Mouse (Mus musculus) heart, postnatal 0 days (tissue): ENCODE results near the gene Nelfe. TPM values are rescaled to one million over a fixed set of nuclear protein-coding genes. Genes with fewer than 3 reads are reported as not detected.
"Not testable (repeated sequence)": the region's sequence is repeated elsewhere in the genome, so short reads cannot be mapped to it uniquely, and the experiment has no call there.

ENCODE experiments used
- ATAC-seq: fragments of 200-750 bp; cut with Nextera tagmentation; 2 replicates; pipeline ENCODE4 v1.8.0; 2017; ENCODE audit warnings: low read depth, moderate number of reproducible peaks, moderate library complexity; ENCODE audit not compliant: insufficient read depth
- DNase-seq: peaks from one replicate; pipeline ENCODE4 v3.0.0-alpha.2; 2016; ENCODE audit warnings: low spot score
- H3K27ac ChIP-seq: fragments of 300-500 bp; sonication (generic); 2 replicates; pipeline ENCODE4 v1.5.1; 2014; ENCODE audit warnings: low read depth, mild to moderate bottlenecking
- H3K27me3 ChIP-seq: fragments of 300-500 bp; sonication (generic); 2 replicates; pipeline ENCODE4 v1.6.1; 2014; ENCODE audit warnings: low read length, mixed read lengths; ENCODE audit not compliant: control insufficient read depth, insufficient read depth
- H3K36me3 ChIP-seq: fragments of 300-500 bp; sonication (generic); replicated peaks from 2 replicates; pipeline ENCODE4 v1.6.1; 2014; ENCODE audit warnings: low read length, mixed read lengths; ENCODE audit not compliant: control insufficient read depth, insufficient read depth
- H3K4me1 ChIP-seq: fragments of 300-500 bp; sonication (generic); 2 replicates; pipeline ENCODE4 v1.6.1; 2014; ENCODE audit warnings: antibody characterized with exemption; ENCODE audit not compliant: control insufficient read depth, insufficient read depth
- H3K4me2 ChIP-seq: fragments of 300-500 bp; sonication (generic); 2 replicates; pipeline ENCODE4 v1.6.1; 2014; ENCODE audit warnings: low read depth, mild to moderate bottlenecking, low read length, moderate library complexity
- H3K4me3 ChIP-seq: fragments of 300-500 bp; sonication (generic); 2 replicates; pipeline ENCODE4 v1.5.1; 2014; ENCODE audit warnings: low read depth, low read length
- H3K9ac ChIP-seq: fragments of 300-500 bp; sonication (generic); replicated peaks from 2 replicates; pipeline ENCODE4 v1.6.1; 2014; ENCODE audit warnings: low read depth, low read length, mixed read lengths
- H3K9me3 ChIP-seq: fragments of 300-500 bp; sonication (generic); replicated peaks from 2 replicates; pipeline ENCODE4 v1.6.1; 2016; ENCODE audit warnings: low read length; ENCODE audit not compliant: control insufficient read depth
- CTCF ChIP-seq: IDR thresholded peaks from 2 replicates; pipeline ENCODE4 v1.5.1; 2016; ENCODE audit warnings: antibody characterized with exemption, control low read depth, low read depth
- EP300 ChIP-seq: IDR thresholded peaks from 2 replicates; pipeline ENCODE4 v1.6.1; 2016; ENCODE audit warnings: antibody characterized with exemption, low read depth
- whole genome bisulfite sequencing: fragments of 180-500 bp; shearing (Covaris S2); extraction: QIAGEN DNeasy Blood & Tissue Kit; methylation state at CpG from one replicate; pipeline ENCODE4 v1.1.7; 2014; 5-methylcytosine and 5-hydroxymethylcytosine counted together
- polyA plus RNA-seq: library from polyadenylated mRNA; unstranded; fragments of >200 nt; fragmentation: Nextera tagmentation; extraction: Ambion mirVana; gene quantifications from 2 replicates; pipeline ENCODE4 v1.2.1, GENCODE M21; 2015
- total RNA-seq: library from RNA; depleted of rRNA; stranded (reverse); fragments of >200 nt; gene quantifications from 2 replicates; pipeline ENCODE4 v1.2.3, GENCODE M21; 2014; ENCODE audit warnings: low replicate concordance

Nelfe gene
- total and polyA plus RNA-seq, 2 experiments from 2014 or later = 36.3 to 39.8 TPM

DNA sequence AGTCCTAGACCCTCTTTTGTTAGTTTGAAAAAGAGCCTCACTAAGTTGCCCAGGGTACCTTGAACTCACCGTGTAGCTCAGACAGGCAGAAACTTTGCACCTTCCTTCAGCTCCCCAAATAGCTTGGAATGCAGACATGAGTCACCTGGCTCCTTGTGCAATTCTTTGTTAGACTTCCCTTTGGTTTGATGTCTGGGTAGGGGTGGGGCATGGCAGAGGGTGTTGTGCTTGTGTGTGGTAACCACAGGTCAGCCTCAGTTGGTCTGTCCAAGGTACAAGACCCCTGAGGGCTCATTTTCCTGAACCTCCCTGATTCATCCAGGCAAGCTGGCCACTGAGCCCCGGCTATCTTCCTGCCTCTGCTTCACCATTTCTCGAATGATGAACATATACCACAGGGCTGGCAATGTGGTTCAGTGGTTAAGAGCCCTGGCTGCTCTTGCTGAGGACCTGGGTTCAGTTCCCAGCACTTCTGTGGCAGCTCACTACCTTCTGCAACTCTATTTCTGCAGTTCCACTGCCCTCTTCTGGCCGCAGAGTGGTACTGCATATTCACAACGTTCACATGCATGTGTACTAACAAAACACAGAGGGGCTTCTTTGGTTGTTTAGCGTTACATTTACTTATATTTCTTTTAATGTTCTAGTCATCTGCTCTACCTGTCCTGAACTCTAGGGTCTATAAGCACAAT is 45.2 kb upstream of the Nelfe start:
- WGBS = 66% methylated on average over 6 of the region's 6 CpGs

DNA sequence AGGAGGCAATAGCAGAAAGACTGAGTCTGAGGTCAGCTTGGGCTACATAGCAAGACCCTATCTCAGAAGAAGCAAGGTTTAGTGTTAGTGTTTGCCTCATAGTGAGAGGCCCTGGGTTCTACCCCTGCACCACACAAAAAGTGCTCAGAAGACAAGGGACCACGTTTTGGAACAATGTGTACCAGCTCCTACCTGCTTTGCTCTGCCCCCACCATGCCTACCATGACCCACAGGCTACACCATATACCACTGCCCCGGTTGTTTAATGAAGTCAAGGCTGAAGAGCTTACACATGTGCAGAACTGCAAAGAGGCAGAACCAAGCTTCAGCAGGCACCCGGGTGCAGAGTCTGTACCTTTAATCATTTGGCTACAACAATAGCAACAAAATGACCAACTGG is 43.0 kb upstream of the Nelfe start:
- ATAC-seq = no peak
- Histone ChIP-seq H3K27me3 (no peaks in the 10 kb centered on the region), H3K4me2 (no peak overlapping the region), H3K9me3 (peaks cover 7% of the 10 kb centered on the region; the same call in 1 of the 2 replicates), H3K27ac (no peak overlapping the region), H3K9ac (no peak overlapping the region), H3K36me3 (no peaks in the 10 kb centered on the region), H3K4me1 (no peaks in the 10 kb centered on the region), H3K4me3 (no peak overlapping the region)
- TF ChIP-seq CTCF = no peak
- no peak for TF ChIP-seq EP300
- DNase-seq = no peak
- WGBS = 54% methylated on average over 3 of the region's 3 CpGs

More for the DNA sequence above, 45.2 kb upstream of the Nelfe start:
- TF ChIP-seq EP300 (no peak), CTCF (no peak)
- Histone ChIP-seq H3K4me2 (no peak overlapping the region), H3K27ac (no peak overlapping the region), H3K9ac (no peak overlapping the region), H3K4me1 (no peaks in the 10 kb centered on the region), H3K4me3 (no peak overlapping the region), H3K36me3 (no peaks in the 10 kb centered on the region), H3K27me3 (no peaks in the 10 kb centered on the region), H3K9me3 (peaks cover 7% of the 10 kb centered on the region; the same call in 1 of the 2 replicates)
- DNase-seq (no peak), ATAC-seq (no peak)

DNA sequence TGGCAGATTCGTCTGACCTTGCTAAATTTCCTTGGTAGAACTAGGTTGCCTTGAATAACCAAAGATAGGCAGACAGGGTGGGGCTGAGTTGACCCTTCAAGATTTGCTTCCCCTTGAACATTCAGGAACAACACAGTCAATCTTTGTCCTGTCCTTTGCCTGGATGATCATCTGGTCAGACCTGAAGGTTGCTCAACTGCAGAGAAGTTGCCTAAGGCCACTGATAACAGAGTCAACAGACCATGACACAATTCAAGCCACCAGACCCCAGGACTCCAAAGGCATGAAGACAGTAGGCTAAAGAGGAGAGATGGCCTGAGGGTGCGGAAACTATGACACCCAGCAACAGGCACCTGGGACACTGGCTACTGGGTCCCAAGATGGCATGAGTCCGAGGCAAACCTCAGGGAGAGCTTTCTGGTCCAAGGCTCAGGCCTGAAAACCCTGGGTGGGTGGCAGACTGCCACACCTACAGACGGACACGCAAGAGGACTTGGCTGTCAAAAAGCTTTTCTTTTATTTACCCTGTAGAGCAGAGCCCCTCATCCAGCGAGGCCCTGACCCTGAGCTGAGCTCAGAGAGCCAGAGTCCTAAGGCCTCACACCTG is 41.5 kb upstream of the Nelfe start:
- 72% methylated on average over 6 of the region's 6 CpGs for WGBS
- DNase-seq = no peak
- no peak for ATAC-seq

DNA sequence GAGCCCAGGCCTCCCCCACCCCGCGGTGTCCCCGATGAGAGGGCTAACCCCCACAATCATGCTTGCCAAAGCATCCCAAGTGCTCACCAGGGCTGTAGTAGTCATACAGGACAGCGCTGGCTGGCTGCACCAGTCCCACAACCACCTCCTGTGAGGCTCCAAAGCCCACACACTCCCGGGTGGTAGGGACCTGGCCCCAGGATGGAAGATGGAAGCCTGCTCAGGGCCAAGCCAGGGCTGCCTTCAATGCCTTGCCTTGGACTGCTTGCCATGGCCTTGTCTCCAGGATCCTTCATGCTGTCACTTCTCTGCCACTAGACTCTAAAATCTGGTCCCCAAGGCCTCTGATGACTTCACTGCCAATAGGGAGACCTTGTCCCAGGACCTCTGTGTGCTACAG is 39.8 kb upstream of the Nelfe start:
- DNase-seq, H3K4me2 ChIP-seq, H3K36me3 ChIP-seq, H3K27me3 ChIP-seq, H3K9ac ChIP-seq, H3K9me3 ChIP-seq, H3K4me3 ChIP-seq, ATAC-seq, H3K27ac ChIP-seq, H3K4me1 ChIP-seq: not testable (repeated sequence)
- 80% methylated on average over 5 of the region's 5 CpGs for WGBS

More for the DNA sequence above, 41.5 kb upstream of the Nelfe start:
- no peaks in the 10 kb centered on the region for H3K27me3 ChIP-seq
- no peak overlapping the region for H3K9ac ChIP-seq
- no peaks in the 10 kb centered on the region for H3K4me1 ChIP-seq
- H3K9me3 ChIP-seq = peaks cover 7% of the 10 kb centered on the region; the same call in 1 of the 2 replicates
- no peak overlapping the region for H3K4me2 ChIP-seq
- H3K27ac ChIP-seq = no peak overlapping the region
- no peaks in the 10 kb centered on the region for H3K36me3 ChIP-seq
- no peak overlapping the region for H3K4me3 ChIP-seq
- TF ChIP-seq CTCF (no peak), EP300 (no peak)

DNA sequence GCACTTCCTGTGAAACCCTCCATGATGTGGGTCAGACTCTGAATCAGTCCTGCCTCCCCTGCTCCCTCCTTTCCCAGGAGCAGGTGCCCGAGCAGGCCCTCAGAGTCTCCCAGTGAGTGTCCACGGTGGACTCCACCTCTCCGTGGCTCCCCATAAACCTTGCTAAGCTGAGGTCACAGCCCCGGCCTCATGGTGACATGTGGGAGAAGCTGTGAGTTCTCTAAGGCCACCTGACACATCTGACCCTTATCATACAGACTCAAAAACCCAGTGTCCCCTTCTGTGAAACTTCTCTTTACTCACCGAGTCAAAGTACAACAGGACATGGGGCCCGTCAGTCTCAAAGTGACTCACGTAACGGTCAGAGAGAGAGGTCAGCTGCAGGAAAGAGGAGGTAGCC is 39.4 kb upstream of the Nelfe start:
- H3K4me1 ChIP-seq, ATAC-seq, H3K4me2 ChIP-seq, H3K4me3 ChIP-seq, H3K27ac ChIP-seq, H3K36me3 ChIP-seq, H3K9ac ChIP-seq, H3K27me3 ChIP-seq, DNase-seq, H3K9me3 ChIP-seq: not testable (repeated sequence)
- WGBS = 70% methylated on average over 8 of the region's 8 CpGs

DNA sequence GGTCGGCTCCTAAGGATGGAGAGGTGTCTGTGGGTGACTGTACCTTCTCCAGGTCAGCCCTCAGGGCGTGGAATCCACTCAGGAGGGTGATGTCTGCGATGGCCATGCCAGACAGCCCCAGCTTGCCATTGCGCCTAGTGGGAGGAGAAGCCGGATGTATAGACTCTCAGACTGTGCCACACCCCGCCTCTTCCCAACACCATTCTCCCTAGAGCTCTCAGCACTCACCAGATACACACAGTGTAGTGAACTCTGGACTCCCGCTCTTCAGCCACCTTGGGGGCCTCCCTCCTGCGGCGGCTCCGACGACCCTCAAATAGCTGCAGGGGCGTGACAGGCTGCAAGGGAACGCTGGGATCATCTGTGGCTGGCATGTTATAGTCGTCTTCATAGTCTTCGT is 38.9 kb upstream of the Nelfe start:
- Histone ChIP-seq H3K9ac (no peak overlapping the region), H3K4me1 (no peaks in the 10 kb centered on the region), H3K9me3 (no peaks in the 10 kb centered on the region), H3K36me3 (no peaks in the 10 kb centered on the region), H3K4me3 (no peak overlapping the region), H3K27me3 (no peaks in the 10 kb centered on the region), H3K4me2 (no peak overlapping the region), H3K27ac (no peak overlapping the region)
- TF ChIP-seq EP300 = no peak
- TF ChIP-seq CTCF = no peak
- DNase-seq (no peak), ATAC-seq (no peak)
- 63% methylated on average over 15 of the region's 15 CpGs for WGBS
